Mouse (Mus musculus) cerebellum, postnatal 10 days (tissue): ENCODE results near the gene Ezh1.

ENCODE experiments used
- DNase-seq, 2 experiments: peaks; one replicate each; pipeline ENCODE4 v3.0.0; 2021; ENCODE audit warnings: mixed read lengths in 2 of 2

The Ezh1 gene

GRCm38 (mm10) chr11:101142215-101142967 lies 83.9 kb downstream of the Ezh1 start:
- DNase-seq, result no peak
